Mouse (Mus musculus) intestine, postnatal 0 days (tissue): ENCODE measurements around the gene 4930432M17Rik. TPM values are rescaled to one million over a fixed set of nuclear protein-coding genes. Genes with fewer than 3 reads are reported as not detected.

Experiments
- ATAC-seq: fragments of 200-750 bp; cut with Nextera tagmentation; 2 replicates; pipeline ENCODE4 v1.8.0; 2017; ENCODE audit warnings: mild to moderate bottlenecking, moderate TSS enrichment, moderate library complexity
- H3K27ac ChIP-seq: fragments of 300-500 bp; sonication (generic); 2 replicates; pipeline ENCODE4 v1.5.1; 2014; ENCODE audit warnings: mild to moderate bottlenecking, low read depth, low read length, moderate library complexity
- H3K27me3 ChIP-seq: fragments of 300-500 bp; sonication (generic); replicated peaks from 2 replicates; pipeline ENCODE4 v1.6.1; 2014; ENCODE audit warnings: low read length, mixed read lengths; ENCODE audit not compliant: control insufficient read depth, insufficient read depth
- H3K36me3 ChIP-seq: fragments of 300-500 bp; sonication (generic); 2 replicates; pipeline ENCODE4 v1.6.1; 2014; ENCODE audit warnings: mild to moderate bottlenecking, moderate library complexity; ENCODE audit not compliant: control insufficient read depth, insufficient read depth
- H3K4me1 ChIP-seq: fragments of 300-500 bp; sonication (generic); replicated peaks from 2 replicates; pipeline ENCODE4 v1.6.1; 2014; ENCODE audit warnings: antibody characterized with exemption, low read length, mixed read lengths; ENCODE audit not compliant: control insufficient read depth, insufficient read depth
- H3K4me2 ChIP-seq: fragments of 300-500 bp; sonication (generic); replicated peaks from 2 replicates; pipeline ENCODE4 v1.6.1; 2014; ENCODE audit warnings: low read depth, mild to moderate bottlenecking, moderate library complexity
- H3K4me3 ChIP-seq: fragments of 300-500 bp; sonication (generic); 2 replicates; pipeline ENCODE4 v1.5.1; 2014; ENCODE audit warnings: low read depth, low read length
- H3K9ac ChIP-seq: fragments of 300-500 bp; sonication (generic); 2 replicates; pipeline ENCODE4 v1.6.1; 2014; ENCODE audit warnings: mild to moderate bottlenecking, low read depth, low read length
- H3K9me3 ChIP-seq: fragments of 300-500 bp; sonication (generic); 2 replicates; pipeline ENCODE4 v1.6.1; 2016; ENCODE audit warnings: mixed run types; ENCODE audit not compliant: control insufficient read depth
- CTCF ChIP-seq: sonication (generic); IDR thresholded peaks from 2 replicates; pipeline ENCODE4 v1.5.1; 2016; ENCODE audit warnings: low read depth, mild to moderate bottlenecking, control low read depth, antibody characterized with exemption, moderate library complexity
- WGBS: fragments of 180-500 bp; shearing (Covaris S2); extraction: QIAGEN DNeasy Blood & Tissue Kit; methylation state at CpG from one replicate; pipeline ENCODE4 v1.1.7; 2014; 5-methylcytosine and 5-hydroxymethylcytosine counted together
- polyA plus RNA-seq: library from polyadenylated mRNA; unstranded; fragments of >200 nt; fragmentation: Nextera tagmentation; extraction: Ambion mirVana; gene quantifications from 2 replicates; pipeline ENCODE4 v1.2.1, GENCODE M21; 2015

4930432M17Rik gene
- polyA plus RNA-seq, 1 experiment from 2014 or later: not detected

DNA sequence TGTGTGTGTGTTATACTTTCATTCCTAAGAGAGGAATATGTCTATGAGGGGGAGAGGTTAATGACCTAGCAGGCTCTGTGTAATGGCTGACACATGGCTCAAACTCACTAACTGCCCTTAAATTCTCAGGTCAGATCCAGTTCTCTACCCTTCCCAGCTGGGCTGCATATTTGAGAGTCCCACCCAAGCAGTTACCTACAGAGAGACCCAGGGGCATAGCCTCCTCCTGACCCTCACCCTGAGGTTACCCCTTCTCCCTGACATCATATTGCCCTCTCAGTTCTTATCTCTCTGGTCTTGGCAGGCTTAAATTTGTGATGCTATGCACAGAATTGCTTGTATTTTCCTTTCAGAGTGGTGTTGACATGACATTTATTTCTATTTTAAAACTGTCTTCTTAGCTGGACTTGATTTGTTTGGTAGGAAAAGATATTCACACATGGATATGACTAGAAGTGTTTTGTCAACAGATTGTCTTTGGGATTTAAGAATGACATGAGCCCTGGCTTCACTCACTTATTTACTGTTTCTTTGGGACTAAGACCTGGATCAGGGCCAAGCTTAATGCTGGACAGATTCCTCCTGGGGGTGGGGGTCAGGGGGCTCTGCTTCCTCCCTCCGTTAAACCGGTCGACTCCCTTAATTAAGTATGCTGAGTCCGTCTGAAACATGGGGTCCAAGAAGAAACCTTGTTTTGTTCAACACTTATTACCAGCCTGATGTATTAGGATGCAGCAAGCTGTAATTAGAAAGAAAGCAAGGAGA lies 7.7 kb upstream of the 4930432M17Rik start:
- no peaks in the 10 kb centered on the region for H3K36me3 ChIP-seq
- H3K4me1 ChIP-seq: no peaks in the 10 kb centered on the region
- H3K4me2 ChIP-seq: no peak overlapping the region
- H3K9ac ChIP-seq: no peak overlapping the region
- no peak for TF ChIP-seq CTCF
- ATAC-seq: no peak
- no peak overlapping the region for H3K27ac ChIP-seq
- 47% methylated on average over 4 of the region's 4 CpGs for WGBS
- H3K27me3 ChIP-seq: no peaks in the 10 kb centered on the region
- no peaks in the 10 kb centered on the region for H3K9me3 ChIP-seq
- no peak overlapping the region for H3K4me3 ChIP-seq

DNA sequence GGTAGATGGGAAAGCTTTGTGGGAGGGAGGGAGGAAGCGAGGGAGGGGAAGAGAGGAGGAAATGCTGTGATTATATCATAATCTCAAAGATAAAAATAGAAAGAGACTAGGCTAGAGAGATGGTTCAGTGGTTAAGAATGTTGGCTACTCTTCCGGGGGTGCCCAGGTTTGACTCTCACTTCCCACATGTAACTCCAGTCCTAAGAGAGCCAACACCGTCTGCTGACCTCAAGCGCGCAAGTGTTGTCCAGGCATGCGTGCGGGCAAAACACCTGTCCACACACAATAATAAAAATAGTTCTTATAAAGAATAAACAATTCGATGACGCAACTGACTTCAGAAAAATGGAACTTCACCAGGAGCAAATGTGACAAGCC lies 7.1 kb upstream of the 4930432M17Rik start:
- Histone ChIP-seq H3K4me2 (no peak overlapping the region), H3K9me3 (no peaks in the 10 kb centered on the region), H3K27ac (no peak overlapping the region), H3K36me3 (no peaks in the 10 kb centered on the region), H3K9ac (no peak overlapping the region), H3K4me3 (no peak overlapping the region), H3K27me3 (no peaks in the 10 kb centered on the region), H3K4me1 (no peaks in the 10 kb centered on the region)
- TF ChIP-seq CTCF: no peak
- no peak for ATAC-seq
- WGBS: 85% methylated on average over 9 of the region's 9 CpGs

DNA sequence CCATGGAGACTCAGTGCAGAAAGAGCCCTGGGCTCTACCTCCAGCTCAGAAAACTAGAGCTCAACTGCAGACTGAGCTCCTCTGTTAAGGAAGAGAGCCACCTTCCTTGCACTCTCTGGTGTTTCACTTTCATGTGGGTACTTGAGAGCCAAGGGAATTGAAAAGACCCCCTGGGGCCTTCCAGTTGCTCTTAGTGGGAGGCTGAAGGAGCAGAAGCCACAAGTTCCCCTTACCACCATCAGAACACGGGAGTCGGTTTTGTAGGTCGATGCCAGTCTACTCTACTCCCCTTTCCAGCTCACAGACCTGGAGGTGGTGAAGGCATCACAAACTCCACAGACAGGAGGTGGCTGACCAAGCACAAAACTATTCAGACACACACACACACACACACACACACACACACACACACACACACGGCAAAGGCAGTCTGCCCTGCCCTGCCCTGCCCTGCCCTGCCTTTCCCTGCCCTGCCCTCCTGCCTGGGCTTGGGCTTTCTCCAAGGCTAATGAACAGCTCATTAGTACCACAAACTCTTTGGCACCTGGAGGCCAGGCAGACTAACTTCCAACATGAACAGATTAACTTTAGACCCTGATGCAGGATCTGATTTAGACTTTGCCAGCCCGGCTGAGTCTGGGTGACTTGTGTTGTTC lies 1.7 kb downstream of the 4930432M17Rik start:
- peak; percentile 64 for ATAC-seq
- H3K9me3 ChIP-seq: no peaks in the 10 kb centered on the region
- no peak overlapping the region for H3K9ac ChIP-seq
- no peaks in the 10 kb centered on the region for H3K27me3 ChIP-seq
- no peak overlapping the region for H3K4me3 ChIP-seq
- H3K4me1 ChIP-seq: no peaks in the 10 kb centered on the region
- no peak overlapping the region for H3K27ac ChIP-seq
- H3K4me2 ChIP-seq: no peak overlapping the region
- no peak for TF ChIP-seq CTCF
- WGBS: 69% methylated on average over 5 of the region's 5 CpGs
- H3K36me3 ChIP-seq: no peaks in the 10 kb centered on the region

- Histone ChIP-seq H3K4me1 (no peaks in the 10 kb centered on the region), H3K9ac (no peak overlapping the region), H3K36me3 (no peaks in the 10 kb centered on the region), H3K4me2 (no peak overlapping the region), H3K27ac (no peak overlapping the region), H3K9me3 (no peaks in the 10 kb centered on the region), H3K4me3 (no peak overlapping the region), H3K27me3 (no peaks in the 10 kb centered on the region)
- 53% methylated on average over 4 of the region's 4 CpGs for WGBS
- no peak for TF ChIP-seq CTCF
- no peak for ATAC-seq
Measured at GRCm38 (mm10) chr3:121678935-121679334, 8.4 kb downstream of the 4930432M17Rik start.

GRCm38 (mm10) chr3:121679443-121679842 lies 8.9 kb downstream of the 4930432M17Rik start:
- no peak for ATAC-seq
- Histone ChIP-seq H3K9ac (no peak overlapping the region), H3K27ac (no peak overlapping the region), H3K9me3 (no peaks in the 10 kb centered on the region), H3K4me1 (no peaks in the 10 kb centered on the region), H3K4me2 (no peak overlapping the region), H3K36me3 (no peaks in the 10 kb centered on the region), H3K4me3 (no peak overlapping the region), H3K27me3 (0 out of 2 replicates have a peak, but pooled peaks cover 4% of the 10 kb centered on the region)
- 64% methylated on average over 3 of the region's 3 CpGs for WGBS
- TF ChIP-seq CTCF: no peak

GRCm38 (mm10) chr3:121680187-121680586 lies 9.6 kb downstream of the 4930432M17Rik start:
- ATAC-seq: no peak

More at GRCm38 (mm10) chr3:121680187-121680586, 9.6 kb downstream of the 4930432M17Rik start:
- Histone ChIP-seq H3K27ac (no peak overlapping the region), H3K9me3 (no peaks in the 10 kb centered on the region), H3K4me2 (no peak overlapping the region), H3K9ac (no peak overlapping the region), H3K4me1 (no peaks in the 10 kb centered on the region), H3K36me3 (no peaks in the 10 kb centered on the region), H3K27me3 (0 out of 2 replicates have a peak, but pooled peaks cover 4% of the 10 kb centered on the region), H3K4me3 (no peak overlapping the region)
- no peak for TF ChIP-seq CTCF
- 64% methylated on average over 3 of the region's 3 CpGs for WGBS
